Mouse (Mus musculus): ENCODE measurements around the gene Il12rb1. TPM values are rescaled to one million over a fixed set of nuclear protein-coding genes. Genes with fewer than 3 reads are reported as not detected.

Il12rb1 gene
- polyA plus RNA-seq, 1 experiment from 2014 or later: 0.45 TPM

Small RNA genes lying within 50 kb of the gene (microRNA-seq; reads per million reads assigned to microRNA genes)
- gene Mir7240: 0.44 reads per million

Other genes starting within 250 kb of the Il12rb1 start
- 91.9 and 101 TPM in 2 replicates for gene Isyna1, start 214.1 kb upstream of the Il12rb1 start, polyA plus RNA-seq (2014; fragmentation: Nextera tagmentation; extraction: Ambion mirVana)
- 172 and 213 TPM in 2 replicates for gene Ssbp4, start 199.6 kb upstream of the Il12rb1 start, polyA plus RNA-seq (2014; fragmentation: Nextera tagmentation; extraction: Ambion mirVana)
- 0.34 and 1.1 TPM in 2 replicates for gene Lrrc25, start 192.3 kb upstream of the Il12rb1 start, polyA plus RNA-seq (2014; fragmentation: Nextera tagmentation; extraction: Ambion mirVana)
- gene Gdf15, start 176.0 kb upstream of the Il12rb1 start, polyA plus RNA-seq (2014; fragmentation: Nextera tagmentation; extraction: Ambion mirVana): 0.16 and 0.20 TPM in 2 replicates
- gene Pgpep1, start 148.1 kb upstream of the Il12rb1 start, polyA plus RNA-seq (2014; fragmentation: Nextera tagmentation; extraction: Ambion mirVana): 86.9 and 95.8 TPM in 2 replicates
- 175 and 201 TPM in 2 replicates for gene Lsm4, start 135.2 kb upstream of the Il12rb1 start, polyA plus RNA-seq (2014; fragmentation: Nextera tagmentation; extraction: Ambion mirVana)
- 104 and 119 TPM in 2 replicates for gene Jund, start 109.5 kb upstream of the Il12rb1 start, polyA plus RNA-seq (2014; fragmentation: Nextera tagmentation; extraction: Ambion mirVana)
- gene Iqcn, start 105.0 kb upstream of the Il12rb1 start, polyA plus RNA-seq (2014; fragmentation: Nextera tagmentation; extraction: Ambion mirVana): 0.05 TPM in 2 replicates
- not detected in 2 replicates for gene Gm3336, start 89.9 kb upstream of the Il12rb1 start, polyA plus RNA-seq (2014; fragmentation: Nextera tagmentation; extraction: Ambion mirVana)
- 0.24 TPM in 1 of 2 replicates, not detected in the other for gene Pde4c, start 84.7 kb upstream of the Il12rb1 start, polyA plus RNA-seq (2014; fragmentation: Nextera tagmentation; extraction: Ambion mirVana)
- gene Rab3a, start 53.8 kb upstream of the Il12rb1 start, polyA plus RNA-seq (2014; fragmentation: Nextera tagmentation; extraction: Ambion mirVana): 407 and 464 TPM in 2 replicates
- gene Mpv17l2, start 47.5 kb upstream of the Il12rb1 start, polyA plus RNA-seq (2014; fragmentation: Nextera tagmentation; extraction: Ambion mirVana): 37.1 and 39.0 TPM in 2 replicates
- 79.2 and 84.7 TPM in 2 replicates for gene Pik3r2, start 31.7 kb upstream of the Il12rb1 start, polyA plus RNA-seq (2014; fragmentation: Nextera tagmentation; extraction: Ambion mirVana)
- 22.7 and 24.3 TPM in 2 replicates for gene Mast3, start 3.4 kb upstream of the Il12rb1 start, polyA plus RNA-seq (2014; fragmentation: Nextera tagmentation; extraction: Ambion mirVana)
- gene Arrdc2, start 31.3 kb downstream of the Il12rb1 start, polyA plus RNA-seq (2014; fragmentation: Nextera tagmentation; extraction: Ambion mirVana): 7.1 and 7.5 TPM in 2 replicates
- 13.3 and 16.0 TPM in 2 replicates for gene Kcnn1, start 54.8 kb downstream of the Il12rb1 start, polyA plus RNA-seq (2014; fragmentation: Nextera tagmentation; extraction: Ambion mirVana)
- 149 and 178 TPM in 2 replicates for gene Ccdc124, start 65.5 kb downstream of the Il12rb1 start, polyA plus RNA-seq (2014; fragmentation: Nextera tagmentation; extraction: Ambion mirVana)
- gene Slc5a5, start 84.3 kb downstream of the Il12rb1 start, polyA plus RNA-seq (2014; fragmentation: Nextera tagmentation; extraction: Ambion mirVana): 0.40 and 0.96 TPM in 2 replicates
- 2,701 and 2,857 TPM in 2 replicates for gene Rpl18a, start 89.0 kb downstream of the Il12rb1 start, polyA plus RNA-seq (2014; fragmentation: Nextera tagmentation; extraction: Ambion mirVana)
- 46.5 and 54.0 TPM in 2 replicates for gene Map1s, start 97.5 kb downstream of the Il12rb1 start, polyA plus RNA-seq (2014; fragmentation: Nextera tagmentation; extraction: Ambion mirVana)

All from midbrain, embryonic 14.5 days (tissue).